Mouse (Mus musculus) mouse embryonic stem cell (cell line): ENCODE measurements around the gene Syde1.

Experiments
- in situ Hi-C, 2 experiments: fragments of 300-500 bp; cut with MboI; formaldehyde crosslinking; loops; 1 replicate in 1 of 2; 3 replicates in 1 of 2; pipeline ENCODE4 v1.14.3; 2019 to 2020; ENCODE audit warnings: low sequenced_read_pairs in 2 of 2, low pct_unique_long_range_greater_than_20kb in 1 of 2, mixed read lengths in 1 of 2; ENCODE audit not compliant: unreplicated experiment in 1 of 2

Gene Syde1

GRCm38 (mm10) chr10:78583347-78583746, 8.4 kb downstream of the Syde1 start:
- in situ Hi-C loops: no loop called here

GRCm38 (mm10) chr10:78581121-78581520, 10.6 kb downstream of the Syde1 start:
- in situ Hi-C loops: no loop called here

- in situ Hi-C loops: no loop called here
These were observed 13.6 kb downstream of the Syde1 start for GRCm38 (mm10) chr10:78578204-78578603.

- in situ Hi-C loops: no loop called here
These were observed 15.2 kb downstream of the Syde1 start for GRCm38 (mm10) chr10:78576435-78577184.

GRCm38 (mm10) chr10:78575690-78576089, 16.1 kb downstream of the Syde1 start:
- in situ Hi-C loops: no loop called here

- in situ Hi-C loops: no loop called here
These were observed 16.6 kb downstream of the Syde1 start for GRCm38 (mm10) chr10:78575105-78575632.

- in situ Hi-C loops: no loop called here
These were observed 17.3 kb downstream of the Syde1 start, which contains the start of gene Ilvbl for GRCm38 (mm10) chr10:78574250-78575104. Gene Ilvbl, plus strand, starts transcription at chr10:78574346.

GRCm38 (mm10) chr10:78573226-78573625, 18.5 kb downstream of the Syde1 start:
- in situ Hi-C loops: no loop called here

GRCm38 (mm10) chr10:78570897-78571296, 20.9 kb downstream of the Syde1 start:
- in situ Hi-C loops: no loop called here

- in situ Hi-C loops: no loop called here
These were observed 21.3 kb downstream of the Syde1 start for GRCm38 (mm10) chr10:78570416-78570815.

- in situ Hi-C loops: no loop called here
These were observed 22.1 kb downstream of the Syde1 start for GRCm38 (mm10) chr10:78569686-78570085.

- in situ Hi-C loops: no loop called here
These were observed 22.6 kb downstream of the Syde1 start for GRCm38 (mm10) chr10:78569191-78569590.

GRCm38 (mm10) chr10:78565070-78565469, 26.7 kb downstream of the Syde1 start:
- in situ Hi-C loops: no loop called here

- in situ Hi-C loops: no loop called here
These were observed 50.8 kb downstream of the Syde1 start for GRCm38 (mm10) chr10:78540943-78541342.
